8 mouse cellular contexts compared by ENCODE assay signal in genomic region chr11:119252854-119253541, GRCm38 (mm10). TPM values are rescaled to one million over a fixed set of nuclear protein-coding genes. Genes with fewer than 3 reads are reported as not detected.
DNase-seq lines count a peak whose midpoint lies in the region; ATAC-seq and TF ChIP-seq lines count a peak whose summit lies in the region.

No protein-coding gene starts in this region.

- no peak overlapping the region for H3K27ac ChIP-seq in testis, adult 2 months (ENCODE audit: control insufficient read depth, insufficient read depth, low read depth, low read length)
- H3K27ac ChIP-seq in heart, embryonic 13.5 days (replicated peaks) = no peak overlapping the region
- H3K27ac ChIP-seq in limb, embryonic 14.5 days (replicated peaks; ENCODE audit: low read depth, low read length) = no peak overlapping the region

- H3K4me1 ChIP-seq in testis, adult 2 months (ENCODE audit: control insufficient read depth, insufficient read depth, low read length) = peaks cover 13% of the 10 kb centered on the region
- H3K4me1 ChIP-seq in heart, embryonic 13.5 days = peaks cover 26% of the 10 kb centered on the region
- H3K4me1 ChIP-seq in limb, embryonic 14.5 days (ENCODE audit: control insufficient read depth, insufficient read depth, low read length) = peaks cover 15% of the 10 kb centered on the region

- no peaks in the 10 kb centered on the region for H3K27me3 ChIP-seq in testis, adult 2 months (ENCODE audit: control insufficient read depth, insufficient read depth, low read length)
- peaks cover 21% of the 10 kb centered on the region for H3K27me3 ChIP-seq in heart, embryonic 13.5 days (replicated peaks)
- H3K27me3 ChIP-seq in limb, embryonic 14.5 days (ENCODE audit: control insufficient read depth, insufficient read depth, low read length) = no peaks in the 10 kb centered on the region

- TF ChIP-seq POLR2A in testis, adult 2 months (IDR thresholded peaks at IDR 0.05; ENCODE audit: control insufficient read depth, low read depth, low read length) = no peak
- no peak for TF ChIP-seq POLR2A in limb, embryonic 14.5 days (IDR thresholded peaks at IDR 0.05; ENCODE audit: borderline replicate concordance, extremely low read depth, insufficient read depth, insufficient read length)

- WGBS in heart, embryonic 13.5 days = 2% methylated on average over 22 of the region's 22 CpGs
- 7% methylated on average over 20 of the region's 22 CpGs for WGBS in limb, embryonic 14.5 days

- H3K36me3 ChIP-seq in testis, adult 2 months (ENCODE audit: control insufficient read depth, insufficient read depth, low read length) = peaks cover 1% of the 10 kb centered on the region; the same call in 1 of the 2 replicates
- H3K36me3 ChIP-seq in heart, embryonic 13.5 days = no peaks in the 10 kb centered on the region
- H3K36me3 ChIP-seq in limb, embryonic 14.5 days (ENCODE audit: control insufficient read depth, insufficient read depth, low read length) = no peaks in the 10 kb centered on the region

- peak; percentile 30; the same call in 1 of the 2 replicates for TF ChIP-seq CTCF in testis, adult 2 months (IDR thresholded peaks at IDR 0.05; ENCODE audit: control insufficient read depth, insufficient read depth, insufficient replicate concordance, low read depth, low read length)

- H3K4me3 ChIP-seq in testis, adult 2 months (ENCODE audit: control insufficient read depth, low read depth, low read length) = peak overlapping the region; percentile 47
- H3K4me3 ChIP-seq in heart, embryonic 13.5 days = peak overlapping the region; percentile 33
- H3K4me3 ChIP-seq in limb, embryonic 14.5 days (replicated peaks; ENCODE audit: low read length) = peak overlapping the region; percentile 15

- H3K9me3 ChIP-seq in heart, embryonic 13.5 days = no peaks in the 10 kb centered on the region
- no peaks in the 10 kb centered on the region for H3K9me3 ChIP-seq in limb, embryonic 14.5 days (ENCODE audit: control insufficient read depth, low read length)

- peak overlapping the region; percentile 67 for H3K4me2 ChIP-seq in heart, embryonic 13.5 days
- peak overlapping the region; percentile 43 for H3K4me2 ChIP-seq in limb, embryonic 14.5 days (replicated peaks; ENCODE audit: low read depth, low read length, severe bottlenecking)

- peak; percentile 83 for DNase-seq in cerebellum, postnatal 10 days
- DNase-seq in cerebellum, adult 9-10 months = no peak
- DNase-seq in testis, postnatal 14 days (ENCODE audit: low spot score) = no peak
- peak; percentile 41 for DNase-seq in limb, embryonic 14.5 days (ENCODE audit: low spot score)

- no peak for ATAC-seq in heart, embryonic 13.5 days (ENCODE audit: extremely low read depth, insufficient number of reproducible peaks, low FRiP score, low TSS enrichment)
- peak; percentile 45; the same call in 1 of the 2 replicates for ATAC-seq in limb, embryonic 14.5 days (ENCODE audit: low FRiP score, low read depth)
- ATAC-seq in monocyte, adult 5-6 weeks (replicated peaks; ENCODE audit: insufficient number of reproducible peaks, low FRiP score, low TSS enrichment, poor library complexity, severe bottlenecking) = peak; percentile 49
- ATAC-seq in erythroid progenitor cell, adult 5-6 weeks (replicated peaks; ENCODE audit: low FRiP score, poor library complexity, severe bottlenecking) = no peak

- H3K9ac ChIP-seq in heart, embryonic 13.5 days = peak overlapping the region; percentile 69
- H3K9ac ChIP-seq in limb, embryonic 14.5 days (ENCODE audit: low read depth, low read length, severe bottlenecking) = peak overlapping the region; percentile 16; the same call in 1 of the 2 replicates

RNA-seq across cellular contexts. Expression of gene Gaa, which starts 14.7 kb away (rescaled TPM):
- 41.9 and 46.2 TPM in 2 replicates for polyA plus RNA-seq in testis, adult 2 months (2012; rRNA removed)
- 103 and 104 TPM in 2 replicates for polyA plus RNA-seq in heart, embryonic 13.5 days (2015; fragmentation: Nextera tagmentation; extraction: Ambion mirVana)
- polyA plus RNA-seq in limb, embryonic 14.5 days (2012; rRNA removed) = 136 and 196 TPM in 2 replicates
- polyA plus RNA-seq in limb, embryonic 14.5 days (2014; fragmentation: Nextera tagmentation; extraction: Ambion mirVana) = 74.5 and 76.0 TPM in 2 replicates
- total RNA-seq in monocyte, adult 5-6 weeks (2017) = 8.7 to 20.4 TPM (median 12.8 TPM) in 3 replicates
- total RNA-seq in erythroid progenitor cell, adult 5-6 weeks (2015; ENCODE audit: low replicate concordance) = 4.2 and 8.6 TPM in 2 replicates
- 5.6 and 17.9 TPM in 2 replicates for total RNA-seq in erythroid progenitor cell, adult 5-6 weeks (2017; ENCODE audit: low replicate concordance)

RNA-seq across cellular contexts. Expression of gene Ccdc40, which starts 24.6 kb away (rescaled TPM):
- 73.2 and 78.5 TPM in 2 replicates for polyA plus RNA-seq in testis, adult 2 months (2012; rRNA removed)
- 1.5 and 3.1 TPM in 2 replicates for polyA plus RNA-seq in heart, embryonic 13.5 days (2015; fragmentation: Nextera tagmentation; extraction: Ambion mirVana)
- polyA plus RNA-seq in limb, embryonic 14.5 days (2012; rRNA removed) = 2.5 and 3.1 TPM in 2 replicates
- 2.1 and 2.7 TPM in 2 replicates for polyA plus RNA-seq in limb, embryonic 14.5 days (2014; fragmentation: Nextera tagmentation; extraction: Ambion mirVana)
- 0.96 to 2.3 TPM (median 1.8 TPM) in 3 replicates for total RNA-seq in monocyte, adult 5-6 weeks (2017)
- total RNA-seq in erythroid progenitor cell, adult 5-6 weeks (2015; ENCODE audit: low replicate concordance) = not detected in 2 replicates
- total RNA-seq in erythroid progenitor cell, adult 5-6 weeks (2017; ENCODE audit: low replicate concordance) = 0.13 and 1.9 TPM in 2 replicates

RNA-seq across cellular contexts. Expression of gene Tbc1d16, which starts 24.7 kb away (rescaled TPM):
- polyA plus RNA-seq in testis, adult 2 months (2012; rRNA removed) = 1.1 and 1.2 TPM in 2 replicates
- polyA plus RNA-seq in heart, embryonic 13.5 days (2015; fragmentation: Nextera tagmentation; extraction: Ambion mirVana) = 9.6 and 9.7 TPM in 2 replicates
- 29.2 and 34.4 TPM in 2 replicates for polyA plus RNA-seq in limb, embryonic 14.5 days (2012; rRNA removed)
- polyA plus RNA-seq in limb, embryonic 14.5 days (2014; fragmentation: Nextera tagmentation; extraction: Ambion mirVana) = 16.3 and 16.7 TPM in 2 replicates
- 0.21 to 0.86 TPM (median 0.49 TPM) in 3 replicates for total RNA-seq in monocyte, adult 5-6 weeks (2017)
- total RNA-seq in erythroid progenitor cell, adult 5-6 weeks (2015; ENCODE audit: low replicate concordance) = 0.84 and 1.1 TPM in 2 replicates
- 0.26 TPM in 1 of 2 replicates, not detected in the other for total RNA-seq in erythroid progenitor cell, adult 5-6 weeks (2017; ENCODE audit: low replicate concordance)

RNA-seq across cellular contexts. Expression of gene Eif4a3, which starts 46.9 kb away (rescaled TPM):
- polyA plus RNA-seq in testis, adult 2 months (2012; rRNA removed) = 73.6 and 81.2 TPM in 2 replicates
- polyA plus RNA-seq in heart, embryonic 13.5 days (2015; fragmentation: Nextera tagmentation; extraction: Ambion mirVana) = 281 and 304 TPM in 2 replicates
- polyA plus RNA-seq in limb, embryonic 14.5 days (2012; rRNA removed) = 206 and 228 TPM in 2 replicates
- polyA plus RNA-seq in limb, embryonic 14.5 days (2014; fragmentation: Nextera tagmentation; extraction: Ambion mirVana) = 339 and 342 TPM in 2 replicates
- 130 to 164 TPM (median 159 TPM) in 3 replicates for total RNA-seq in monocyte, adult 5-6 weeks (2017)
- total RNA-seq in erythroid progenitor cell, adult 5-6 weeks (2015; ENCODE audit: low replicate concordance) = 107 and 136 TPM in 2 replicates
- total RNA-seq in erythroid progenitor cell, adult 5-6 weeks (2017; ENCODE audit: low replicate concordance) = 107 and 108 TPM in 2 replicates

RNA-seq across cellular contexts. Expression of gene Card14, which starts 54.6 kb away (rescaled TPM):
- polyA plus RNA-seq in testis, adult 2 months (2012; rRNA removed) = 0.44 and 0.76 TPM in 2 replicates
- polyA plus RNA-seq in heart, embryonic 13.5 days (2015; fragmentation: Nextera tagmentation; extraction: Ambion mirVana) = 0.36 and 0.37 TPM in 2 replicates
- polyA plus RNA-seq in limb, embryonic 14.5 days (2012; rRNA removed) = 1.7 and 2.0 TPM in 2 replicates
- 1.7 and 1.9 TPM in 2 replicates for polyA plus RNA-seq in limb, embryonic 14.5 days (2014; fragmentation: Nextera tagmentation; extraction: Ambion mirVana)
- total RNA-seq in monocyte, adult 5-6 weeks (2017) = 0.19 TPM in 1 of 3 replicates, not detected in the others
- not detected in 2 replicates for total RNA-seq in erythroid progenitor cell, adult 5-6 weeks (2015; ENCODE audit: low replicate concordance)
- not detected in 2 replicates for total RNA-seq in erythroid progenitor cell, adult 5-6 weeks (2017; ENCODE audit: low replicate concordance)

Comparison
In these comparisons a context has a peak if more than half of its experiments do, and no peak if none do; other contexts are left out.
1. DNase-seq: peak in cerebellum, postnatal 10 days (2 of 2) and limb, embryonic 14.5 days (single experiment); none in cerebellum, adult 9-10 months (single experiment) and testis, postnatal 14 days (single experiment).
2. ATAC-seq: peak in limb, embryonic 14.5 days (single experiment) and monocyte, adult 5-6 weeks (single experiment); none in heart, embryonic 13.5 days (single experiment) and erythroid progenitor cell, adult 5-6 weeks (single experiment).
3. RNA of gene Ccdc40, which starts 24.6 kb away (polyA plus RNA-seq): 73.2 to 78.5 TPM in testis, adult 2 months; 1.5 to 3.1 TPM in heart, embryonic 13.5 days and 2.1 to 3.1 TPM in limb, embryonic 14.5 days; every median in the first group is over 10 times any median in the second.
4. Peak in every context shown above with its lines, with median percentiles within 50 percentile points of each other: H3K4me3 ChIP-seq.